In genomic region chr3:52685434-52686181, GRCm38 (mm10) we compare ENCODE assay signal across 8 mouse cellular contexts.
DNase-seq lines count a peak whose midpoint lies in the region; ATAC-seq lines count a peak whose summit lies in the region.

No protein-coding gene starts in this region.

- H3K9ac ChIP-seq in kidney, embryonic 14.5 days (ENCODE audit: low read depth, low read length) = no peak overlapping the region

- H3K27me3 ChIP-seq in kidney, embryonic 14.5 days (ENCODE audit: control insufficient read depth, insufficient read depth, low read length) = no peaks in the 10 kb centered on the region
- H3K27me3 ChIP-seq in forebrain, embryonic 10.5 days (ENCODE audit: poor library complexity, severe bottlenecking) = peaks cover 39% of the 10 kb centered on the region

- H3K27ac ChIP-seq in kidney, embryonic 14.5 days (ENCODE audit: low read depth, low read length) = no peak overlapping the region
- H3K27ac ChIP-seq in forebrain, embryonic 10.5 days = no peak overlapping the region

- WGBS in kidney, embryonic 14.5 days = 43% methylated on average over 9 of the region's 9 CpGs
- 88% methylated on average over 9 of the region's 9 CpGs for WGBS in forebrain, embryonic 10.5 days

- 0 out of 2 replicates have a peak, but pooled peaks cover 10% of the 10 kb centered on the region for H3K4me1 ChIP-seq in kidney, embryonic 14.5 days (ENCODE audit: control insufficient read depth, insufficient read depth, low read length)
- H3K4me1 ChIP-seq in forebrain, embryonic 10.5 days = peaks cover 7% of the 10 kb centered on the region

- DNase-seq in kidney, adult 11 months = peak; percentile 77
- DNase-seq in adrenal gland, postnatal 25 days = peak; percentile 40
- DNase-seq in kidney, adult 8-10 months = peak; percentile 57 to 81
- DNase-seq in lung, postnatal 4 days = peak; percentile 34 to 39
- no peak for DNase-seq in retina, postnatal 1 day
- no peak for DNase-seq in cerebellum, adult 18-20 months
- no peak for DNase-seq in forebrain, embryonic 10.5 days (ENCODE audit: extremely low spot score, low spot score)

- no peak for ATAC-seq in kidney, embryonic 14.5 days (ENCODE audit: low FRiP score, low TSS enrichment)

- no peak overlapping the region for H3K4me3 ChIP-seq in kidney, embryonic 14.5 days (ENCODE audit: low read length)
- H3K4me3 ChIP-seq in forebrain, embryonic 10.5 days = no peak overlapping the region

- no peaks in the 10 kb centered on the region for H3K36me3 ChIP-seq in kidney, embryonic 14.5 days (ENCODE audit: control insufficient read depth, insufficient read depth, low read length)
- no peaks in the 10 kb centered on the region for H3K36me3 ChIP-seq in forebrain, embryonic 10.5 days (replicated peaks)

- no peak overlapping the region for H3K4me2 ChIP-seq in kidney, embryonic 14.5 days (replicated peaks; ENCODE audit: low read depth, low read length)

- no peaks in the 10 kb centered on the region for H3K9me3 ChIP-seq in kidney, embryonic 14.5 days (ENCODE audit: control insufficient read depth, low read length)
- H3K9me3 ChIP-seq in forebrain, embryonic 10.5 days = no peaks in the 10 kb centered on the region

Comparison
In these comparisons a context has a peak if more than half of its experiments do, and no peak if none do; other contexts are left out.
1. DNase-seq: peak in kidney, adult 11 months (single experiment), adrenal gland, postnatal 25 days (single experiment), kidney, adult 8-10 months (2 of 2) and lung, postnatal 4 days (2 of 2); none in retina, postnatal 1 day (single experiment), cerebellum, adult 18-20 months (0 of 2) and forebrain, embryonic 10.5 days (single experiment).